ENCODE assay signal across 8 mouse cellular contexts in genomic region chr17:88405076-88405475, GRCm38 (mm10). TPM values are rescaled to one million over a fixed set of nuclear protein-coding genes. Genes with fewer than 3 reads are reported as not detected.
A peak's percentile ranks its signal among the peaks of the same experiment; 100 is the strongest.
DNase-seq lines count a peak whose midpoint lies in the region; ATAC-seq and TF ChIP-seq lines count a peak whose summit lies in the region.

No protein-coding gene starts in this region.

- no peak overlapping the region for H3K4me3 ChIP-seq in lung, postnatal 0 days (ENCODE audit: low read depth, low read length)
- no peak overlapping the region for H3K4me3 ChIP-seq in lung, adult 2 months (replicated peaks; ENCODE audit: extremely low read depth, low read depth, low read length)
- peak overlapping the region; percentile 35 for H3K4me3 ChIP-seq in forebrain, embryonic 10.5 days
- H3K4me3 ChIP-seq in liver, embryonic 12.5 days = peak overlapping the region; percentile 8
- no peak overlapping the region for H3K4me3 ChIP-seq in stomach, embryonic 15.5 days (replicated peaks)

- peak overlapping the region; percentile 34 for H3K4me2 ChIP-seq in lung, postnatal 0 days (replicated peaks; ENCODE audit: low read depth, low read length)
- peak overlapping the region; percentile 41 for H3K4me2 ChIP-seq in liver, embryonic 12.5 days
- peak overlapping the region; percentile 26 for H3K4me2 ChIP-seq in stomach, embryonic 15.5 days

- TF ChIP-seq CTCF in lung, postnatal 0 days (IDR thresholded peaks at IDR 0.05) = no peak
- TF ChIP-seq CTCF in lung, adult 2 months (IDR thresholded peaks at IDR 0.05; ENCODE audit: insufficient read depth, low read length) = no peak

- TF ChIP-seq EP300 in lung, postnatal 0 days (IDR thresholded peaks at IDR 0.05) = no peak

- no peak for DNase-seq in lung, postnatal 0 days (ENCODE audit: low spot score)
- DNase-seq in lung, adult 2 months = no peak
- DNase-seq in forebrain, embryonic 10.5 days (ENCODE audit: extremely low spot score, low spot score) = peak; percentile 16
- DNase-seq in layer of hippocampus, adult 8-10 months (ENCODE audit: low spot score in 2 of 2) = no peak
- DNase-seq in layer of hippocampus, adult 11-12 months (ENCODE audit: low spot score) = no peak
- no peak for DNase-seq in frontal cortex, postnatal 25 days (ENCODE audit: low spot score in 2 of 2)

- no peak for TF ChIP-seq POLR2A in lung, adult 2 months (IDR thresholded peaks at IDR 0.05; ENCODE audit: borderline replicate concordance, extremely low read depth, low read depth, low read length)

- H3K9me3 ChIP-seq in lung, postnatal 0 days (ENCODE audit: low read length) = no peaks in the 10 kb centered on the region
- no peaks in the 10 kb centered on the region for H3K9me3 ChIP-seq in forebrain, embryonic 10.5 days
- H3K9me3 ChIP-seq in liver, embryonic 12.5 days (replicated peaks) = no peaks in the 10 kb centered on the region
- no peaks in the 10 kb centered on the region for H3K9me3 ChIP-seq in stomach, embryonic 15.5 days

- H3K27me3 ChIP-seq in lung, postnatal 0 days (replicated peaks; ENCODE audit: insufficient read depth, low read length) = no peaks in the 10 kb centered on the region
- H3K27me3 ChIP-seq in forebrain, embryonic 10.5 days (ENCODE audit: poor library complexity, severe bottlenecking) = peaks cover 46% of the 10 kb centered on the region
- H3K27me3 ChIP-seq in liver, embryonic 12.5 days (replicated peaks) = peaks cover 39% of the 10 kb centered on the region
- no peaks in the 10 kb centered on the region for H3K27me3 ChIP-seq in stomach, embryonic 15.5 days (replicated peaks)

- H3K36me3 ChIP-seq in lung, postnatal 0 days (ENCODE audit: insufficient read depth, low read length) = no peaks in the 10 kb centered on the region
- H3K36me3 ChIP-seq in forebrain, embryonic 10.5 days (replicated peaks) = no peaks in the 10 kb centered on the region
- H3K36me3 ChIP-seq in liver, embryonic 12.5 days = no peaks in the 10 kb centered on the region
- no peaks in the 10 kb centered on the region for H3K36me3 ChIP-seq in stomach, embryonic 15.5 days

- WGBS in lung, postnatal 0 days = 31% methylated on average over 19 of the region's 19 CpGs
- 36% methylated on average over 19 of the region's 19 CpGs for WGBS in lung, adult 2 months
- 31% methylated on average over 19 of the region's 19 CpGs for WGBS in forebrain, embryonic 10.5 days
- WGBS in liver, embryonic 12.5 days (ENCODE audit: insufficient replicate concordance) = 17% methylated on average over 19 of the region's 19 CpGs
- WGBS in stomach, embryonic 15.5 days = 34% methylated on average over 19 of the region's 19 CpGs

- no peak overlapping the region for H3K27ac ChIP-seq in lung, postnatal 0 days (ENCODE audit: low read length)
- H3K27ac ChIP-seq in forebrain, embryonic 10.5 days = no peak overlapping the region
- H3K27ac ChIP-seq in liver, embryonic 12.5 days = no peak overlapping the region
- H3K27ac ChIP-seq in stomach, embryonic 15.5 days = no peak overlapping the region

- ATAC-seq in lung, postnatal 0 days = no peak
- no peak for ATAC-seq in liver, embryonic 12.5 days
- no peak for ATAC-seq in stomach, embryonic 15.5 days (ENCODE audit: insufficient read depth, low FRiP score, low read depth)

- no peaks in the 10 kb centered on the region for H3K4me1 ChIP-seq in lung, postnatal 0 days (ENCODE audit: insufficient read depth, low read depth, low read length)
- no peaks in the 10 kb centered on the region; the same call in 1 of the 2 replicates for H3K4me1 ChIP-seq in lung, adult 2 months (ENCODE audit: control insufficient read depth, insufficient read depth, low read length)
- peaks cover 34% of the 10 kb centered on the region for H3K4me1 ChIP-seq in forebrain, embryonic 10.5 days
- H3K4me1 ChIP-seq in liver, embryonic 12.5 days = peaks cover 5% of the 10 kb centered on the region; the same call in 1 of the 2 replicates
- no peaks in the 10 kb centered on the region for H3K4me1 ChIP-seq in stomach, embryonic 15.5 days

- no peak overlapping the region for H3K9ac ChIP-seq in lung, postnatal 0 days (replicated peaks; ENCODE audit: low read depth)
- H3K9ac ChIP-seq in liver, embryonic 12.5 days = no peak overlapping the region
- no peak overlapping the region for H3K9ac ChIP-seq in stomach, embryonic 15.5 days

RNA-seq across cellular contexts. Expression of gene Foxn2, which starts 35.4 kb away (rescaled TPM):
- polyA plus RNA-seq in lung, postnatal 0 days (2015; fragmentation: Nextera tagmentation; extraction: Ambion mirVana) = 13.6 and 14.9 TPM in 2 replicates
- 7.0 and 7.5 TPM in 2 replicates for polyA plus RNA-seq in lung, adult 2 months (2012; rRNA removed)
- polyA plus RNA-seq in forebrain, embryonic 10.5 days (2016; fragmentation: Nextera tagmentation; extraction: Ambion mirVana) = 14.3 and 14.5 TPM in 2 replicates
- 17.5 and 18.5 TPM in 2 replicates for polyA plus RNA-seq in liver, embryonic 12.5 days (2016; fragmentation: Nextera tagmentation; extraction: Ambion mirVana)
- 16.8 and 17.8 TPM in 2 replicates for polyA plus RNA-seq in stomach, embryonic 15.5 days (2015; fragmentation: Nextera tagmentation; extraction: Ambion mirVana)
- 10 to 100 TPM; 22.9 to 25.2 (median 24.0) TPM for total RNA-seq in layer of hippocampus, adult 8-10 months (2022)

Comparison
In these comparisons a context has a peak if more than half of its experiments do, and no peak if none do; other contexts are left out.
1. H3K4me3 ChIP-seq: peak in forebrain, embryonic 10.5 days (single experiment) and liver, embryonic 12.5 days (single experiment); none in lung, postnatal 0 days (single experiment), lung, adult 2 months (single experiment) and stomach, embryonic 15.5 days (single experiment).
2. Peak in every context shown above with its lines, with median percentiles within 50 percentile points of each other: H3K4me2 ChIP-seq.